Mouse (Mus musculus) heart, embryonic 16.5 days (tissue): Measurements from ENCODE around the gene Calb2. TPM values are rescaled to one million over a fixed set of nuclear protein-coding genes. Genes with fewer than 3 reads are reported as not detected.

Experiments
- ATAC-seq: fragments of 200-750 bp; cut with Nextera tagmentation; replicated peaks from 2 replicates; pipeline ENCODE4 v1.8.0; 2017; ENCODE audit warnings: moderate number of reproducible peaks; ENCODE audit not compliant: insufficient read depth, low FRiP score; ENCODE audit errors: extremely low read depth
- H3K27ac ChIP-seq: fragments of 300-500 bp; sonication (generic); 2 replicates; pipeline ENCODE4 v1.5.1; 2014; ENCODE audit warnings: mild to moderate bottlenecking, low read length, control low read depth, moderate library complexity
- H3K27me3 ChIP-seq: fragments of 300-500 bp; sonication (generic); 2 replicates; pipeline ENCODE4 v1.6.1; 2014; ENCODE audit warnings: low read length, mixed read lengths; ENCODE audit not compliant: control insufficient read depth, insufficient read depth
- H3K36me3 ChIP-seq: fragments of 300-500 bp; sonication (generic); 2 replicates; pipeline ENCODE4 v1.6.1; 2014; ENCODE audit not compliant: control insufficient read depth, insufficient read depth
- H3K4me1 ChIP-seq: fragments of 300-500 bp; sonication (generic); 2 replicates; pipeline ENCODE4 v1.6.1; 2014; ENCODE audit warnings: low read length, mixed read lengths; ENCODE audit not compliant: control insufficient read depth, insufficient read depth
- H3K4me2 ChIP-seq: fragments of 300-500 bp; sonication (generic); 2 replicates; pipeline ENCODE4 v1.6.1; 2014; ENCODE audit warnings: low read depth, mild to moderate bottlenecking, control low read depth, low read length
- H3K4me3 ChIP-seq: fragments of 300-500 bp; sonication (generic); 2 replicates; pipeline ENCODE4 v1.5.1; 2014; ENCODE audit warnings: mild to moderate bottlenecking, control low read depth, low read length
- H3K9ac ChIP-seq: fragments of 300-500 bp; sonication (generic); 2 replicates; pipeline ENCODE4 v1.6.1; 2014; ENCODE audit warnings: low read length, control low read depth
- H3K9me3 ChIP-seq: fragments of 300-500 bp; sonication (generic); replicated peaks from 2 replicates; pipeline ENCODE4 v1.6.1; 2016; ENCODE audit warnings: low read length; ENCODE audit not compliant: control insufficient read depth
- WGBS: fragments of 180-500 bp; shearing (Covaris S2); extraction: QIAGEN DNeasy Blood & Tissue Kit; methylation state at CpG from one replicate; pipeline ENCODE4 v1.1.7; 2014; 5-methylcytosine and 5-hydroxymethylcytosine counted together
- polyA plus RNA-seq: library from polyadenylated mRNA; unstranded; fragments of >200 nt; fragmentation: Nextera tagmentation; extraction: Ambion mirVana; gene quantifications from 2 replicates; pipeline ENCODE4 v1.2.1, GENCODE M21; 2015

The Calb2 gene
- polyA plus RNA-seq, 1 experiment from 2014 or later, result 0.47 TPM

DNA sequence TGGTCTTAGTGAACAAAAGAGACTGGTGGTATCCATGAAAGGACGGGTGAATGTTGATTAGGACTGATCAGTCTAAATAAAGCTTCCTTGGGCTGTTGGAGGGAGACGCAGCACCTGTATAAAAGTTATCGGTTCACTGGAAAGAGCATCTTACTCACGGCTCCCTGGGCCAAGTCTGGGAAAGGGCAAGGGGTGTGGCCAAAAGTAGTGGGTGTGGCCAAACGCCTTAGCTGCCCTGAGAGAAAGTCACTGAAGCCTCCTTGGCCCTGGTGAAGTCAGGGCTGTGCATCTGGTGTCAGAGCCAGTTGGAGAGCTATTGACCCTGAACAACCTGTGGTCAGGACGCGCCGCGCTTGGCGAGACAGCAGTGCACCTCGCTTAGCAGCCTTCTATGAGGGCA lies 15.7 kb upstream of the Calb2 start:
- no peaks in the 10 kb centered on the region for H3K9me3 ChIP-seq
- WGBS, result 22% methylated on average over 11 of the region's 11 CpGs

DNA sequence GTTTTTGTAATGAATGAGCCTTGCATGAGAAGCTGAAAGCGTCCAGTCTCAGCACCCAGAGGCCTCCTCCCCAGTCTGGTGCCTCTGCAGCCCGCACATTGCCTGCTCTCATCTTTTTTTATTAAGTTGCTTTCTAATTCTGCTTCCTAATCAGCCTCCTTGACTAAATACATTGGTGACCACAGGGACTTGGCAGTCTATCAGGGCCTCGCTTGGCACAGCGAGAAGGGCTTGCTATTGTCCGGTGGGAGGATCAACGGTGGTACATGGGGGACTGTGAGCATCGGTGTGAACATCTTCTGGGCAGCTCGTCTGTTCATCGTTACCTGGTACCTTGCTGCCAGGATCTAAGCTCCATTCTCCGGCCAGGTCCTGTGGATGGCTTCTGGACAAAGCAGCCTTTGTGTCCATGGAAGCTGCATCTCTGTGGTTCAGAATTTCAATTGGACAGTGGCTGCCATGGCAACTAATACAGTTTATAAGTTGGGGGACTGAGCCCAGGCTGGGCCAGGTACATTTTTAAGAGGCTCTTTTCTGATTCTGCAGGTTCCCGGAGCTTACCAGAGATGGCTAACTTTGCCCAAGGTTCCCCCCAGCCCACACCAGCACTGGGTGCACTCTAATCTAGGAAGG lies 14.8 kb upstream of the Calb2 start:
- Histone ChIP-seq H3K4me3 (no peak overlapping the region), H3K9me3 (no peaks in the 10 kb centered on the region), H3K27ac (no peak overlapping the region), H3K27me3 (peaks cover 7% of the 10 kb centered on the region; the same call in 1 of the 2 replicates), H3K9ac (no peak overlapping the region), H3K4me1 (no peaks in the 10 kb centered on the region), H3K36me3 (no peaks in the 10 kb centered on the region), H3K4me2 (no peak overlapping the region)
- no peak for ATAC-seq
- 74% methylated on average over 11 of the region's 11 CpGs for WGBS

More for the DNA sequence above, 15.7 kb upstream of the Calb2 start:
- Histone ChIP-seq H3K4me3 (no peak overlapping the region), H3K36me3 (no peaks in the 10 kb centered on the region), H3K4me2 (no peak overlapping the region), H3K27ac (no peak overlapping the region), H3K27me3 (peaks cover 4% of the 10 kb centered on the region; the same call in 1 of the 2 replicates), H3K4me1 (no peaks in the 10 kb centered on the region), H3K9ac (no peak overlapping the region)
- no peak for ATAC-seq

DNA sequence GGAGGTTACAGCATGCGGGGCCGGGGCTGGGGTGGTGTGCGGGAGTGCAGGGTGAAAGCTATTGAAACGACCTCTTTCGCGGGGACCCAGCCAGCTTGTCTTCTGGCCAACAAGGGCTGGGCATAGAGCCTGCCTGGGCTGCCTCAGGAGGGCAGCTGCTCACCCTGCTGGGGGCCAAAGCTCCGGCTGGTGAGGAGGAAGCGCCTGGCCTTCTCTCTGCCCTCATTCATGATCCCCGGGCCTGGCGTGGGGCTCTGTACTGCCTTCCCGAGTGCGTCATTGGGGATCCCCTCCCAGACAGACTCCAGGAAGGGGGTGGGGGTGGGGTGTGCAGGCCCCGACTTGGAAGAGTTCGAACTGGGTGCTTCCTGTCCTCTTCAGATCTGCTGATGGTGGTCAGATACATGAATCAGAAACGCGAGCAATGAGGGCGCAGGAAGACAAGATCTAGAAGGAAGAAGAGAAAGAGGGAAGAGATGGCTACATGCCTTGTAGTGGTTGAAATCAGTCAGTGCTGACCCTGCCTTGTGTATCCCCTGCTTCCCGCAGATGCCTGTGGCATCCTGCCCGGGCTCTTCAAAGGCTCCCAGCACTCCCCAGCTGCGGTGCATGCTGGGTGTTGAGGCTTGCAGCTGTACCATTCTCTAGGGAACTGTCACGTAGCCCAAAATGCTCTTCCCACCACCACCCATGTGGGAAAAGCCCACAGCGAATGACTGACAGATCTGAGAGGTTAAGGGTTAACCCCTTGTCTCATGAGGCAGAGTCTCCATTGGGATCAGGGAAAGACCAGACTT lies 9.5 kb upstream of the Calb2 start:
- Histone ChIP-seq H3K9me3 (no peaks in the 10 kb centered on the region), H3K4me3 (no peak overlapping the region), H3K27ac (no peak overlapping the region), H3K4me1 (peaks cover 5% of the 10 kb centered on the region; the same call in 1 of the 2 replicates), H3K36me3 (no peaks in the 10 kb centered on the region), H3K27me3 (peaks cover 9% of the 10 kb centered on the region), H3K4me2 (peak overlapping the region; percentile 29), H3K9ac (no peak overlapping the region)
- WGBS, result 12% methylated on average over 22 of the region's 22 CpGs
- no peak for ATAC-seq

DNA sequence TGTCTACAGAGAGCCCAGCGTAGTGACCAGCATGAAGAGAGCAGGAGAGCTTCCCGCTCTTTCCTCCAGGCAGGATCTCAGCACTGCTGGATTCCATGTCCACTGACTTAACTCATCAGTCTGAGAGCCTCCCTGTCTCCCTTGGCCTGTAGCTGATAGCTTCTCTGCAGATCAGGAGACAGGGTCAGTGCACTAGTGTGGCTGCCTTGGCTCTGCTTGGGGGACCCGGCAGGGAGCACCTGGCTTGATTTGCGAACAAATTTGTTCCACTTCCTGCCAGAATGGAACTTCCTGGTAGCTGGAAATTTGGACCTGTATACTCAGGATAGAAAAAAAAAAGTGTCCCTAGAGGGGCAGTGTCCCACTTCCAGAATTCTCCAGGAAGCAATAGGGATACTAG lies 6.8 kb upstream of the Calb2 start:
- H3K9ac ChIP-seq, result no peak overlapping the region
- WGBS, result 86% methylated on average over 4 of the region's 4 CpGs
- peaks cover 12% of the 10 kb centered on the region for H3K27me3 ChIP-seq
- H3K4me2 ChIP-seq, result no peak overlapping the region
- peaks cover 5% of the 10 kb centered on the region; the same call in 1 of the 2 replicates for H3K4me1 ChIP-seq
- H3K27ac ChIP-seq, result no peak overlapping the region
- no peaks in the 10 kb centered on the region for H3K9me3 ChIP-seq
- ATAC-seq, result no peak
- H3K36me3 ChIP-seq, result no peaks in the 10 kb centered on the region
- H3K4me3 ChIP-seq, result no peak overlapping the region

DNA sequence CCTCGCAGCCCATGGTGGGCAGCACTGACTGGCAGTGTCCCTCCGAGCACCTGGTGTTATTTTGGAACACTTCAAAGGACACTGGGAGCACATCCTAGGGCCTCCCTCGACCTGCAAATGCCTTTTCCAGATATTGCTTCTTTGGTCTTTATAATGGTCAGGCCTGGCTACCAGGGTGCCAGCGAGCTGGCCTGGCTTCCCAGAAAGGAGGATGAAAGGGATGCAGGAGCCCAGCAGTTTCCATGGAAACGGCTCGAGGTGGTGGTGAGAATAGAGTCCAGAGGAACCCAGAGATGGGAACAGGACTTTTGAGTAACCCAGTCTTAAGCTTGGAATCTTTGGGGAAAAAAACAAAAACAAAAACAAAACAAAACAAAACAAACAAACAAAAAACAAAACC lies 4.2 kb upstream of the Calb2 start:
- no peak overlapping the region for H3K4me2 ChIP-seq
- no peak overlapping the region for H3K4me3 ChIP-seq
- H3K27me3 ChIP-seq, result peaks cover 28% of the 10 kb centered on the region
- H3K9me3 ChIP-seq, result no peaks in the 10 kb centered on the region; the same call in 1 of the 2 replicates
- H3K36me3 ChIP-seq, result no peaks in the 10 kb centered on the region
- 0 out of 2 replicates have a peak, but pooled peaks cover under 1% of the 10 kb centered on the region for H3K4me1 ChIP-seq
- WGBS, result 62% methylated on average over 6 of the region's 6 CpGs
- H3K27ac ChIP-seq, result no peak overlapping the region
- no peak for ATAC-seq
- H3K9ac ChIP-seq, result no peak overlapping the region

DNA sequence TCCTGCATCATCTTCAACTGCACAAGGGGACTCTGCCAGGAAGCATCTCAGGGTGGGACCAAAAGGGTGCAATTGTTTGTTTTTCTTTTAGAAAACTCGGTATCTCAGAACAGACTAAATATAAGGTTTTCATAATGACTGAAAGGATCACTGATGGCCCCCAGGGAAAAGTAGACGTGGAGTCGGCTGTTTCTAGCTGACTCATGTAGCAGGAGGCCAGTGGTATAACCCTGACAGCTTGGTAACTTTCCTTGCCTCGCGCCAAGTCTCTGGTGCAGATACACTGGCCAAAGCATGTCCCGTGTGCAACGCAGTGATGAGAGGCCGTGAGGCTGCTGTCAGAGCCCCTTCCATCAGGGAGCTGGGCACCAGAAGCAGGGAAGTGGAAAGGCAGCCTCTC lies 1.7 kb downstream of the Calb2 start:
- no peak overlapping the region for H3K27ac ChIP-seq
- ATAC-seq, result no peak
- 67% methylated on average over 8 of the region's 8 CpGs for WGBS

DNA sequence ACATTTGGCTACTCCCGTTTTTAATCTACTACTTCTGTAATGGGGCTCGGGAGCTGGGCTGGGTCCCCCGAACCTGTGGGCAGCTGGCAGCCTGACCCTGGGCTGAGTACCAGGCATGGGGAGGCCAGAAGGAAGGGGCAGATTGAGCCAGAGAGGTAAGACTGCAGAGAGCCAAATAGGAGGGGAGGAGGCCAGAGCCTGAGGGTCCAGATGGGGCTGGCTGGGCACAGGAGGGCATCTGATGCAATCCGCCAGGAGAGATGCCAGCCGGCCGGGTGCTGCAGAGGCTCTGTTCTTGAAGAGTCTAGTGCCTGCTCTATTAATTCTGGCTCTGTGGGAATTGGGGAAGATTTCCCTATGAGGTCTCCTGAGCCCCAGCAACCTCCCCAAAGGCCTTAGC lies 6.0 kb downstream of the Calb2 start:
- 70% methylated on average over 6 of the region's 6 CpGs for WGBS
- Histone ChIP-seq H3K4me3 (no peak overlapping the region), H3K9me3 (no peaks in the 10 kb centered on the region), H3K4me1 (no peaks in the 10 kb centered on the region), H3K9ac (no peak overlapping the region), H3K27me3 (peaks cover 8% of the 10 kb centered on the region), H3K27ac (no peak overlapping the region), H3K36me3 (no peaks in the 10 kb centered on the region), H3K4me2 (no peak overlapping the region)
- ATAC-seq, result no peak

More for the DNA sequence above, 1.7 kb downstream of the Calb2 start:
- H3K27me3 ChIP-seq, result peaks cover 35% of the 10 kb centered on the region
- no peaks in the 10 kb centered on the region; the same call in 1 of the 2 replicates for H3K9me3 ChIP-seq
- no peak overlapping the region for H3K4me3 ChIP-seq
- H3K36me3 ChIP-seq, result no peaks in the 10 kb centered on the region
- no peaks in the 10 kb centered on the region for H3K4me1 ChIP-seq
- no peak overlapping the region for H3K4me2 ChIP-seq
- H3K9ac ChIP-seq, result no peak overlapping the region

DNA sequence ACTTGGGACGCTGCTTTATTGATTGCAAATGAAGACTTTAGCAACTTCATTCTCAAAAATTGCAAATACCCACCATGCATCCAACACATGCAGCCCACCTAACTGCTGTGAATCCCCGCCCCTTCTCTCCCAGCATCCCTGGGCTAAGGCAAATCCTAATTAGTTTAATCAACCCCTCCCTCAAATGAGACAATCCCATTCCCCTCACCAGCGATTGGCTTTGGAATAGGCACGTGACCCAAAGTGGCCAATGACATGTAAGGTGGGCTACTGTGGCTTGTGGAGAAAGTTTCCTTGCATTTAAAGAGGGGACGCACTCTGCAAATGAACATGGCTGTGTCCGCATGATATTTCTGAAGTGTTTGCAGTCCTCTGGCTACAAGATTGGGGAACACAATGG lies 15.1 kb downstream of the Calb2 start:
- H3K27ac ChIP-seq, result no peak overlapping the region
- no peak overlapping the region for H3K9ac ChIP-seq
- WGBS, result 62% methylated on average over 6 of the region's 6 CpGs
- H3K4me1 ChIP-seq, result no peaks in the 10 kb centered on the region
- no peaks in the 10 kb centered on the region for H3K27me3 ChIP-seq
- H3K36me3 ChIP-seq, result no peaks in the 10 kb centered on the region
- no peak for ATAC-seq
- H3K4me2 ChIP-seq, result no peak overlapping the region
- H3K4me3 ChIP-seq, result no peak overlapping the region
- no peaks in the 10 kb centered on the region for H3K9me3 ChIP-seq

DNA sequence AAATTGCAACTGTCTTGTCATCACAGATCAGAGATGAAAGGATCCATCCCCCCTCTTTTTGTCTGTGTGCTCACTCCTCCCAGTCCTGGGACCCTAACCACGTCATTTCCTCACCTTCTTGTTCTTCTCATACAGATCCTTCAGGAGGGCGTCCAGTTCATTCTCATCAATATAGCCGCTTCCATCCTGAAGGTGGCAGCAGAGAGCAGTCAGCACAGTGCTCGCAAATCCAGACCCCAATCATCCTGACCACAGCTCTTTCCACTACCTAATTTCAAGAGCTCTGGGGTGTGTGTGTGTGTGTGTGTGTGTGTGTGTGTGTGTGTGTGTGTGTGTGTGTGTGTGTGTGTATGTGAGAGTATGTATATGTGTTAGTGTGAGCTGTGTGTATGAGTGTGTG lies 22.5 kb downstream of the Calb2 start:
- no peaks in the 10 kb centered on the region for H3K36me3 ChIP-seq
- WGBS, result 3% methylated on average over 4 of the region's 4 CpGs
- no peaks in the 10 kb centered on the region for H3K4me1 ChIP-seq
- no peak overlapping the region for H3K9ac ChIP-seq
- no peaks in the 10 kb centered on the region for H3K9me3 ChIP-seq
- no peaks in the 10 kb centered on the region for H3K27me3 ChIP-seq
- no peak overlapping the region for H3K27ac ChIP-seq
- no peak for ATAC-seq
- H3K4me2 ChIP-seq, result no peak overlapping the region
- no peak overlapping the region for H3K4me3 ChIP-seq
